Mouse (Mus musculus): ENCODE measurements at regions not wholly inside any gene's neighbourhood (a gene's known extent, or its start where the extent isn't known, plus 50 kb on each side); places are given as distances from the start of the nearest gene placed in this dataset.

DNA sequence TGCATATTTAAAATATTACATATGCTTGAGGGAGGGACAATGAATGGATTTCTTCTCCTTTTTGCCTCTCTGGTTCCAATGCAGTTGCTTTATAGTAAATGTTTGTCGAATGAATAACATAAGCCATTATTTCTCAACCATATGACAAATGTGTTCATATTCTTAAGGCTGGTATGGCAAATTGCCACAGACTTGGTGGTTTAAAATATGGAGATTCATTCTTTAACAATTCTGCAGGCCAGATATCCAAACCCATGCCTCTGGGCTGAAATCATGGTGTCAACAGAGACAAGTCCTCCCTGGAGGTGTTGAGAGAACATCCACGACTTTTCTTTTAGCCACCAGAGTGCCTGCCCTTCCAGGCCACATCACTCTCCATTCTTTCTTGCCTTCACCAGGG lies 193.4 kb downstream of the Ttc8 start:
- Histone ChIP-seq H3K4me3 (no peak overlapping the region), H3K27ac (no peak overlapping the region), H3K27me3 (ENCODE audit: poor library complexity, severe bottlenecking) (peaks cover 5% of the 10 kb centered on the region; the same call in 1 of the 2 replicates), H3K36me3 (replicated peaks) (no peaks in the 10 kb centered on the region), H3K9me3 (no peaks in the 10 kb centered on the region), H3K4me1 (no peaks in the 10 kb centered on the region)
- no peak for DNase-seq (ENCODE audit: extremely low spot score, low spot score)
- 81% methylated on average over 2 of the region's 2 CpGs for WGBS

DNA sequence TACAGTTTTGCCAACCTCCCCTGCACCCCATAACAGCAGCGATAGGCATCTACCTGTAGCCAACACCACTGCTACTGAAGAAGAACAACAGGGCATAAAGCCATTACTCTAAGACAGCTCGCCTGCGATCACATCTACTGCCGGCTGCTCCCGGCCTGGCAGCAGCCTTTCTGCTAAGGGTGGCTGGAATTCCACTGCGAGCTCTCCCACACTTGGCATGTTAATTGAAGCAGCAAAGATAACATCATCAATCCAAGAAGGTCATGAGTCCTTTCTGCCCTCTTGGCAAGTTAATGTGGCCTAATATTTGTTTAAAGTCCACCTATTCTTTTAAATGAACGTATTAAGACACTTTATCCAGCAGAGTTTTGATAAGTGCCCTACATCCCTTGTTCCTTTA lies 196.1 kb downstream of the Ttc8 start:
- no peak overlapping the region for H3K4me3 ChIP-seq
- H3K27me3 ChIP-seq (ENCODE audit: poor library complexity, severe bottlenecking) = peaks cover 21% of the 10 kb centered on the region
- DNase-seq (ENCODE audit: extremely low spot score, low spot score) = no peak
- peaks cover 11% of the 10 kb centered on the region; the same call in 1 of the 2 replicates for H3K4me1 ChIP-seq
- no peaks in the 10 kb centered on the region for H3K36me3 ChIP-seq (replicated peaks)
- no peaks in the 10 kb centered on the region; the same call in none of the 2 replicates for H3K9me3 ChIP-seq
- H3K27ac ChIP-seq = no peak overlapping the region
- WGBS = 87% methylated on average over 7 of the region's 7 CpGs

DNA sequence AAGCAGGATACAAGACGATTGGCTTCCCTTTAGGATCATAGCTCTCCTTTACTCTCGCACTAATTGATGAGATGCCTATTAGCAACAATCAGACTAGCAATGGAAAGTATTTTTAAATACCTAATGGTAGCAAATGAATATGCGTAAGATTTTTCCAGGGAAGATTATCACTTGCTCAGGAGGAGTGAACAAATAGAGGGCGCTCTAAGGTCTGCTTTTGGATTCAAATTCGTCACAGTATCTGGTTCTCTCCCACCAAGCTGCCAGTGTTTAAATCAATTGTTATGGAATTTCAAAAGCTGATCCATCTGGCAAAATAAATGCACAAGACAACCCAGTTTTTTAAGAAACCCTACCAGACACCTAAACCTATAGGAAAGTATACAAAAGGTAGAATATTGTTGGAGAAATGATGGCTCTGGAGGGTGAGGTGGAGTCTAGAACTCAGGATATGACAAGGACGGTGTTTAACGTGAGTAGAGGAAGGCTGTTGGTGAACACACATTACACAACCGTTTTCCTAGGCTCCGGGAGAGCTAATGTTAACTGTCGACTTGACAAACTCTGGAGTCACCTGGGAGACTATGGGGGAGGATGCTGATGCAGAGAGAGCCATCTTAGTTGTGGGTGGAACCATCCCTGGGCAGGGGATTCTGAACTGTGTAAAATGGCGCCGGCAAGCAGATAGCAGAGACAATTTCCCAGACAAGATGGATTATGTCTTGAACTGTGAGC lies 198.2 kb downstream of the Ttc8 start:
- H3K4me3 ChIP-seq = no peak overlapping the region
- no peak for DNase-seq (ENCODE audit: extremely low spot score, low spot score)
- WGBS = 93% methylated on average over 12 of the region's 12 CpGs
- H3K9me3 ChIP-seq = no peaks in the 10 kb centered on the region; the same call in none of the 2 replicates
- no peaks in the 10 kb centered on the region for H3K36me3 ChIP-seq (replicated peaks)
- peaks cover 11% of the 10 kb centered on the region; the same call in 1 of the 2 replicates for H3K4me1 ChIP-seq
- no peak overlapping the region for H3K27ac ChIP-seq
- peaks cover 42% of the 10 kb centered on the region for H3K27me3 ChIP-seq (ENCODE audit: poor library complexity, severe bottlenecking)

DNA sequence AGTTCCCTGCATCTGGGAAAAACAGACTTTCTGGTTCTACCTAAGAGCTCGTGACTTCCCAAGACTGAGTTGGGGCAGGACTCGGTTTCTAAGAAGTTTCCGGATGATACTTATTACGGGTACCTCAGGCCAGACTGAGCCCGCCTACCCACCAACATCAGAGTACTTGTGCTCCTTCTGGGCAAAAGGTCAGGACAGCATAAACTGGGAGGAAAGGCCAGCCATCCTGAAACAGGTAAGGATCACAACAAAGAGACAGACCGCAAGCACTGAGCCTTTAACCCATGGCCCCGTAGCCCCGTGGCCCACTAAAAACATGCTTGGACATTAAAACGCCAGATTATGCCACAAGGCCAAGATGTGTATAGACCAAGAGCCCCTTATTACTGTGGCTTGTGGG lies 199.6 kb downstream of the Ttc8 start:
- Histone ChIP-seq H3K36me3 (replicated peaks) (no peaks in the 10 kb centered on the region), H3K27ac (no peak overlapping the region), H3K4me3 (no peak overlapping the region), H3K9me3 (no peaks in the 10 kb centered on the region; the same call in none of the 2 replicates), H3K4me1 (peaks cover 11% of the 10 kb centered on the region; the same call in 1 of the 2 replicates), H3K27me3 (ENCODE audit: poor library complexity, severe bottlenecking) (peaks cover 47% of the 10 kb centered on the region)
- 84% methylated on average over 9 of the region's 9 CpGs for WGBS
- no peak for DNase-seq (ENCODE audit: extremely low spot score, low spot score)

DNA sequence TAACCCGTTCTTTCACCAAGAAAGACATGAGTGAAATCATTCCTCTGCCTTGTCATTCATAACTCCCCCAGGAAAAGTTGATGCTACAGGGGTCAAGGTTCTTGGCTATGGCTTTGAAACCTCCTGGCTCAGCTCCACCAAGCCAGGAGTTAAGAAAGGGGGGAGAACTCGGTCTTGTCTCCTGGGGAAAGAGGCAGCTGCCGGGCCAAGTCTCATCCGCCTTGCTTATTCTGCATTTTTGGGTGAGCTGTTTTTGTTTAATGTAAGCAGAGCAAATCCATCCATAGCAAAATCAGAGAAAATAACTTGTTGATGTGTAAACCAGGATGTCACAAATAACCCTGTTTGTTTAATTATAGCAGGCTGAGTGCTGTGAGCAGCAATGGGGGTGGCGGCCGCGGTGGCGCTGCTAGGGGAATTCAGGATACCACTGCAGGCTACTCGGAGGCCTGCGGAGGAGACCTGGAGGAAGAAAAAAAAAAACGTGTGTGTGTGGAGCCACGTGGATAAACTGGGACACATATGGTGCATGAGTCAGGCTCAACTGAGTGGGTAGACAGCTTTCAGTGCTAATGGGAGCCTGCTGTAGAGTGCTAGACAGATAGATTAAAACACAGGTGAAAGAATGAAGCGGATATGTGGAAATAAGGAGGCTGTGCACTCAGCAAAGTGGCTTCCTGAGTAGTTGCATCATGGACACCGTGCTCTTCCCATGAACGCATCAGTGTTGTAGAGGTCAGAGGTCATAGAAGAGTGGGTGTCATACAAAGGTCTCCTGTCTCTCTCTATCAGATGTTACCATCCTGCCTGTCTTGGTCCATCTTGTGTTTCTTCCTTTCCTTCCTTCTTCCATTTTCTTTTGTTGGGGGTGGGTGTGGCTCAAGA lies 203.5 kb downstream of the Ttc8 start:
- no peaks in the 10 kb centered on the region for H3K36me3 ChIP-seq (replicated peaks)
- 87% methylated on average over 15 of the region's 15 CpGs for WGBS
- H3K9me3 ChIP-seq = no peaks in the 10 kb centered on the region; the same call in none of the 2 replicates
- peaks cover 42% of the 10 kb centered on the region for H3K27me3 ChIP-seq (ENCODE audit: poor library complexity, severe bottlenecking)
- no peak overlapping the region for H3K27ac ChIP-seq
- no peak overlapping the region for H3K4me3 ChIP-seq
- no peak for DNase-seq (ENCODE audit: extremely low spot score, low spot score)
- H3K4me1 ChIP-seq = peaks cover 15% of the 10 kb centered on the region; the same call in 1 of the 2 replicates

DNA sequence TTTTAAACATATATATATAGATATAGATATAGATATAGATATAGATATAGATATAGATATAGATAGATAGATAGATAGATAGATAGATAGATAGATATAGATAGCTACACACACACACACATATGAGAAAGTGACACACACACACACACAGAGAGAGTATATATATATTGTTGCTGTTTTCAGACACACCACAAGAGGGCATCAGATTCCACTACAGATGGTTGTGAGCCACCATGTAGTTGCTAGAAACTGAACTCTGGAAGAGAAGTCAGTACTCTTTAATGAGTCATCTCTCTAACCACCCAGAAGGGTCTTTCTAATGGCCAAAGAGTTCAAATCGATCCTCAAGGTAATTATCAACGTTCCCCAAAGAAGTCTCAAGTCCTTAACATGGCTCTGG lies 205.8 kb downstream of the Ttc8 start:
- 98% methylated on average over 2 of the region's 2 CpGs for WGBS
- Histone ChIP-seq H3K9me3 (no peaks in the 10 kb centered on the region; the same call in 1 of the 2 replicates), H3K36me3 (replicated peaks) (no peaks in the 10 kb centered on the region), H3K4me1 (peaks cover 4% of the 10 kb centered on the region; the same call in 1 of the 2 replicates), H3K4me3 (no peak overlapping the region), H3K27me3 (ENCODE audit: poor library complexity, severe bottlenecking) (peaks cover 29% of the 10 kb centered on the region), H3K27ac (no peak overlapping the region)
- no peak for DNase-seq (ENCODE audit: extremely low spot score, low spot score)
